Mouse (Mus musculus) bone marrow macrophage, adult 2 months (primary cell): Measurements from ENCODE around the gene Unc5cl. TPM values are rescaled to one million over a fixed set of nuclear protein-coding genes. Genes with fewer than 3 reads are reported as not detected.

Source experiments
- H3K27ac ChIP-seq: 2 replicates; pipeline ENCODE4 v1.5.1; 2012; ENCODE audit warnings: low read depth, low read length; ENCODE audit not compliant: insufficient read depth
- H3K4me1 ChIP-seq: 2 replicates; pipeline ENCODE4 v1.6.1; 2012; ENCODE audit warnings: low read length; ENCODE audit not compliant: control insufficient read depth, insufficient read depth
- H3K4me3 ChIP-seq: 2 replicates; pipeline ENCODE4 v1.5.1; 2012; ENCODE audit warnings: mild to moderate bottlenecking, low read length, moderate library complexity; ENCODE audit not compliant: insufficient read depth
- CTCF ChIP-seq: IDR thresholded peaks from 2 replicates; pipeline ENCODE4 v1.5.1; 2012; ENCODE audit warnings: low read depth, mild to moderate bottlenecking, low read length, moderate library complexity
- POLR2A ChIP-seq: IDR thresholded peaks from 2 replicates; pipeline ENCODE4 v1.6.1; 2012; ENCODE audit warnings: mild to moderate bottlenecking, low read depth, low read length, borderline replicate concordance
- polyA plus RNA-seq: library from polyadenylated mRNA; stranded (reverse); fragments of >200 nt; gene quantifications from 2 replicates; pipeline ENCODE4 v1.2.4, GENCODE M21; 2012; ENCODE audit not compliant: missing spikeins, insufficient read depth, insufficient read length

Unc5cl gene
- polyA plus RNA-seq, 1 experiment: not detected

DNA sequence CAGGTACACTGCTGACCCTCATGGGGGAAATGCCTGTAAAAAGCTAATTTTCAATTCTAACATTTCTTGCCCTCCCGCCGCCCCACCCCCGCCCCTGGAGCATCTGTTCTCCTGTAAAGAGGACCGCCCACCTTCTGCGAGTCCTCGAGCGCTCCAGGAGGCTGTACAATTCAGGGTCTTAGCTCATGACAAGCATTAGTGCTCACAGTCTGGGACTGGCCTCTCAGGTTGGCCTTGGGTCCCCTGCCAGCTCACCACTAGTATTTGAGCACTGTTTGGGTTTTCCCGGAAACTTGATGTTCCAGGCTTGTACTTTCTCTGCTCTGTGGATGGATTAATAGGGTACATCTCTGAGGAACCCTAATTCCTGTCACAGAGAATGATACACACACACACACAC, 39.3 kb downstream of the Unc5cl start:
- Histone ChIP-seq H3K27ac (no peak overlapping the region), H3K4me3 (no peak overlapping the region), H3K4me1 (no peaks in the 10 kb centered on the region)
- TF ChIP-seq POLR2A (no peak), CTCF (no peak)

DNA sequence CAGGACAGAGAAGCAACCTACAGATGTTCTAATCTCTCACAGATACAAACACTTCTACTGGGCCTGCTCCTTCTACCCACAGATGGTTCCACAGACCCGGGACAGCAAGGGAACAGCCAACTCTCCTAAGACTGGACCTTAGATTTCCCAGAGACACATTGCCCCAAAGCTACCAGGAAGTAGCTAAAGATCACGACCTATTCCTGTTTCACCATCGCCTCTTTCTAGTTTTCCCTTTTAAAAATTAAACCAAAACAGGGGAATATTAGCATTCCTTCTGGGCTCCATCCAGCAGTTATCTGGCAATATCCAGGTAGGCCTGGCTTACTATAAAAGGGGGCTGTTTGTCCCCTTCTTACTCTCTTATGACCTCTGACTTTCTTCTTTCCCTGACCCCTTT, 43.3 kb downstream of the Unc5cl start:
- H3K4me1 ChIP-seq: no peaks in the 10 kb centered on the region
- no peak overlapping the region for H3K4me3 ChIP-seq
- TF ChIP-seq POLR2A (no peak), CTCF (no peak)
- no peak overlapping the region for H3K27ac ChIP-seq

- TF ChIP-seq POLR2A (no peak), CTCF (no peak)
- Histone ChIP-seq H3K27ac (no peak overlapping the region), H3K4me3 (no peak overlapping the region), H3K4me1 (no peaks in the 10 kb centered on the region)
These were observed 46.2 kb downstream of the Unc5cl start for GRCm38 (mm10) chr17:48500846-48501445.

GRCm38 (mm10) chr17:48505006-48505405, 50.3 kb downstream of the Unc5cl start:
- no peak for TF ChIP-seq CTCF
- no peaks in the 10 kb centered on the region for H3K4me1 ChIP-seq
- no peak overlapping the region for H3K27ac ChIP-seq
- H3K4me3 ChIP-seq: no peak overlapping the region

- Histone ChIP-seq H3K27ac (no peak overlapping the region), H3K4me3 (no peak overlapping the region), H3K4me1 (no peaks in the 10 kb centered on the region)
- no peak for TF ChIP-seq POLR2A
- TF ChIP-seq CTCF: no peak
These were observed 52.3 kb downstream of the Unc5cl start for GRCm38 (mm10) chr17:48506986-48507385.

DNA sequence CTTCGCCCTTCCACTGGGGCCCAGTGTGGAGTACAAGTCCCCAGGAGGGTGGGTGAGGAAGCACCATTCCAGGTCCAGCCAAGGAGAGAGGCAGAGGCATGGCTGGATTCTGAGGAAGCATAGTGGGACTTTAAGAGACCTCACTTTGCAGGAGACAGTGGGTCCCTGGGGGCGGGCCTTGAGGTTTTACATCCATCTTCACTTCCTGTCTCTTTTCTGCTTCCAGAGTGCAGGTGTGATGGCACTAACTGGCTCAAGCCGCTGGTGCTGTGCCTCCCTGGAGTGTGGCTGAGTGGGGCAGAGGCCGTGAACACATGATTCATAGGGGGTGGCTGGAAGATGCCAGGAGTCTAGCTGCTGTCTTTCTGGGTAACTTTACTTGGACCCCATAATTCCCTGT, 54.9 kb downstream of the Unc5cl start:
- no peak overlapping the region for H3K4me3 ChIP-seq
- TF ChIP-seq CTCF (no peak), POLR2A (no peak)
- H3K4me1 ChIP-seq: no peaks in the 10 kb centered on the region
- H3K27ac ChIP-seq: no peak overlapping the region

DNA sequence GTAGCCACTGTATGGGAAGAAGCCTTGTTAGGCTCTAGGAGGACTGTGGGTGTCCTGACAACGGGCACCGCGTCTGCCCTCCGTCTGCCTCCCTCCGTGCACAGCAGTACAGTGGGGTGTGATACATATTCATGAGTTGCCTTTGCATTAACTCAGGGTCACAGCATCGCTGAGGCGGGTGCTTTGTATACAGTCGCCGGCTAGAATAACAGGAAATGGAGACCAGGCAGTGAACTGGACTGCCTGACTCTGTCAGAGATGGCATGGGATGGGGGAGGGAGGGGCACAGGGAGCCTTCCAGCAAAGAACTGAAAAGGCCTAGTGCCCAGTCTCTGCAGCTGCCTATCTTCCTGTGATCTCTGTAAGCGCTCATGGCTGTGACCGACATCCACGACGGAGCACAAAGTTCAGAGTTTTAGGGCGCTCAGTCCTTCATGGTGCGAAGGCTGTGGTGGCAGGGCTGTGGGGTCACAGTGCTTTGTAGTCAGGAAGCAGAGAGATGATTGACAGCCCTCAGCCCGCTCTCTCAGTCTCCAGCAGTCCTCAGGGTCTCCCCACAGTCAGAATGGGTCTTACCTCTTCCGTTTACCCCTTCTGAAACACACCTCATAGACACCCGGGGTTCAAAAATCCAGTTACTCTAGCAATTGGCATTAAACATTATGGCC, 58.0 kb downstream of the Unc5cl start:
- H3K27ac ChIP-seq: no peak overlapping the region

DNA sequence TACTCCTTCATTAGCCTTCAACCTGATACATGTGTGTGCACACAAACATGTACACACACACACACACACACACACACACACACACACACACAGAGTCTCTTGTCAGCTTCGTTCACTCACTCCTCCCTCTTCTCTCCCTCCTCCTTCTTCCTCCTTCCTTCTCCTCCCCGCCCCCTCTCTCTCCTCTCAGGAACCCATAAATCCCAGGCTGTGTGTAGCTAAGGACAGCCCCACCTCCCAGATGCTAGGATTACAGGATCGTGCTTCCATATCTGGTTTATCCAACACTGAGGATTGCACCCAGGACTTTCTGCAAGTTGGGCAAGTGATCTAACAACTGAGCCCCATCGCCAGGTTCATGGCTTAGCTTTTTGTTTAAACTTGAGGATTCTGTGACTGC, 59.9 kb downstream of the Unc5cl start:
- TF ChIP-seq CTCF: no peak
- no peak for TF ChIP-seq POLR2A
- Histone ChIP-seq H3K27ac (no peak overlapping the region), H3K4me3 (no peak overlapping the region), H3K4me1 (no peaks in the 10 kb centered on the region)

More for the DNA sequence above, 58.0 kb downstream of the Unc5cl start:
- TF ChIP-seq CTCF: no peak
- no peak for TF ChIP-seq POLR2A
- Histone ChIP-seq H3K4me1 (no peaks in the 10 kb centered on the region), H3K4me3 (no peak overlapping the region)

- H3K4me3 ChIP-seq: no peak overlapping the region
- H3K4me1 ChIP-seq: no peaks in the 10 kb centered on the region
- no peak overlapping the region for H3K27ac ChIP-seq
- TF ChIP-seq POLR2A (no peak), CTCF (no peak)
These were observed 64.3 kb downstream of the Unc5cl start for GRCm38 (mm10) chr17:48519046-48519445.

- no peaks in the 10 kb centered on the region for H3K4me1 ChIP-seq
- H3K4me3 ChIP-seq: no peak overlapping the region
- TF ChIP-seq CTCF (no peak), POLR2A (no peak)
- H3K27ac ChIP-seq: no peak overlapping the region
These were observed 65.7 kb downstream of the Unc5cl start for GRCm38 (mm10) chr17:48520352-48520751.

GRCm38 (mm10) chr17:48523056-48523455, 68.4 kb downstream of the Unc5cl start:
- TF ChIP-seq POLR2A: no peak
- no peak for TF ChIP-seq CTCF
- H3K4me1 ChIP-seq: no peaks in the 10 kb centered on the region
- H3K4me3 ChIP-seq: no peak overlapping the region
- no peak overlapping the region for H3K27ac ChIP-seq
